Mouse (Mus musculus) effector memory CD4-positive, alpha-beta T cell, adult 5 months (primary cell): Measurements from ENCODE around the gene Ptf1a. TPM values are rescaled to one million over a fixed set of nuclear protein-coding genes. Genes with fewer than 3 reads are reported as not detected.

Source experiments
- polyA plus RNA-seq: library from polyadenylated mRNA; unstranded; fragments of 100-300 nt; shearing (Covaris generic); gene quantifications from one replicate; pipeline ENCODE4 v1.2.1, GENCODE M21; 2017

Gene Ptf1a
- polyA plus RNA-seq: not detected

GRCm38 (mm10) chr2:19444931-19445831, at the start of gene Ptf1a:
TSS of gene Ptf1a (plus strand) at chr2:19445663.

Other genes with a start within 250 kb of the Ptf1a start
- gene Armc3, start 246.4 kb upstream of the Ptf1a start, polyA plus RNA-seq: 3.5 TPM
- gene Msrb2, start 74.2 kb upstream of the Ptf1a start, polyA plus RNA-seq: 10.6 TPM
- not detected for gene 4921504E06Rik, start 108.3 kb downstream of the Ptf1a start, polyA plus RNA-seq
- 32.0 TPM for gene Otud1, start 212.1 kb downstream of the Ptf1a start, polyA plus RNA-seq